Mouse (Mus musculus): ENCODE results near the gene Scnn1b. TPM values are rescaled to one million over a fixed set of nuclear protein-coding genes. Genes with fewer than 3 reads are reported as not detected.

Scnn1b gene
- 0.06 TPM in 1 of 2 replicates, not detected in the other for polyA plus RNA-seq (2016; fragmentation: Nextera tagmentation; extraction: Ambion mirVana)

GRCm38 (mm10) chr7:121864858-121865585 lies at the start of gene Scnn1b:
TSS of gene Scnn1b (plus strand) at chr7:121865038.
- Histone ChIP-seq H3K4me1 (peaks cover 12% of the 10 kb centered on the region), H3K4me3 (peak within 1 kb of the TSS; percentile 51), H3K27me3 (ENCODE audit: low read depth, poor library complexity, severe bottlenecking) (peaks cover 37% of the 10 kb centered on the region), H3K9me3 (replicated peaks) (no peaks in the 10 kb centered on the region), H3K27ac (replicated peaks) (no peak within 1 kb of the TSS), H3K36me3 (no peaks in the 10 kb centered on the region)
- DNase-seq (ENCODE audit: low spot score): peak; percentile 19
- 1% methylated on average over 41 of the region's 42 CpGs for WGBS

DNA sequence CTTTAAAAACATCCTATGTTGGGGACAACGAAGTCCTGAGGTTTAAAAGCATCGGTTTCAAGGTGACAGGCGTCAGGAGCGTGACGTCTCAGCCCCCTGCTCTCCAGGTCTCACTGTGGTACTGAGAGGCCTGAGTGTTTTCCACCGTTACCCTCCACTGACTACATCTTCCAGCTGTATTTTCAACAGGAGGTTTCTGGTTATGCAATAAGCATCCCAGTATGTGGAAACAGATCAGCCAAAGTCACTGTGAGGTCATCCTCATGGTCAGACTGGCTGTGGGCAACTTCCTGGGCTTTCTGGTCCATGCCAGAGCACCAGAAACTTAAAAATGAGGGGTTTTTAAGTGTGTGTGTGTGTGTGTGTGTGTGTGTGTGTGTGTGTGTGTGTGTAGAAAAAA lies 43.2 kb upstream of the Scnn1b start:
- no peak for DNase-seq (ENCODE audit: low spot score)
- 90% methylated on average over 6 of the region's 6 CpGs for WGBS
- H3K4me1 ChIP-seq: no peaks in the 10 kb centered on the region
- no peaks in the 10 kb centered on the region for H3K27me3 ChIP-seq (ENCODE audit: low read depth, poor library complexity, severe bottlenecking)
- no peak overlapping the region for H3K4me3 ChIP-seq
- no peaks in the 10 kb centered on the region for H3K36me3 ChIP-seq
- no peak overlapping the region for H3K27ac ChIP-seq (replicated peaks)
- no peaks in the 10 kb centered on the region for H3K9me3 ChIP-seq (replicated peaks)

- Histone ChIP-seq H3K27me3 (ENCODE audit: low read depth, poor library complexity, severe bottlenecking) (no peaks in the 10 kb centered on the region), H3K27ac (replicated peaks) (no peak overlapping the region), H3K9me3 (replicated peaks) (no peaks in the 10 kb centered on the region), H3K4me1 (no peaks in the 10 kb centered on the region), H3K36me3 (no peaks in the 10 kb centered on the region), H3K4me3 (no peak overlapping the region)
- no peak for DNase-seq (ENCODE audit: low spot score)
- 90% methylated on average over 1 of the region's 1 CpGs for WGBS
Measured at GRCm38 (mm10) chr7:121828481-121828880, 36.4 kb upstream of the Scnn1b start.

- WGBS: 86% methylated on average over 7 of the region's 7 CpGs
Measured at GRCm38 (mm10) chr7:121835392-121835791, 29.4 kb upstream of the Scnn1b start.

DNA sequence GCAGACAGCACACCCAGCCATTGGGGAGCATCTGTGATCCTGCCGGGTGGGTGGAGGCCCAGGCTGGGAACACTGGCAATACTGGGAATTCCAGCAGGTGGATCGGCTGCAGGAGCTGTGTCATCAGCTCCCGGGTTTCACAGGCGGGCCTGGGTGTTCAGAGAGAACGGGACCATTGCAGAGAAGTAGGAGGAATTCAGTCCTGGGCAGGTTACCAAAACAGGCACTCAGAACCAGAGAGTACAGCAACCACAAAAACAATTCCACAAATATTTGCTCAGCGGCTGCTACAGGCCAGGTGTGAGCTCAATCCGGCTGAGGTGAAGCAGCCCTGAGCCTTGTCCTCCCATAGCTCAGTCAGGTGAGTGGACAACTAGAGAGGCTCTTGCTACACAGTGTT lies 28.0 kb upstream of the Scnn1b start:
- no peak overlapping the region for H3K4me3 ChIP-seq
- no peaks in the 10 kb centered on the region for H3K27me3 ChIP-seq (ENCODE audit: low read depth, poor library complexity, severe bottlenecking)
- no peaks in the 10 kb centered on the region for H3K36me3 ChIP-seq
- WGBS: 93% methylated on average over 7 of the region's 7 CpGs
- H3K4me1 ChIP-seq: no peaks in the 10 kb centered on the region
- no peak overlapping the region for H3K27ac ChIP-seq (replicated peaks)
- DNase-seq (ENCODE audit: low spot score): no peak
- no peaks in the 10 kb centered on the region for H3K9me3 ChIP-seq (replicated peaks)

More at GRCm38 (mm10) chr7:121835392-121835791, 29.4 kb upstream of the Scnn1b start:
- Histone ChIP-seq H3K4me3 (no peak overlapping the region), H3K9me3 (replicated peaks) (no peaks in the 10 kb centered on the region), H3K36me3 (no peaks in the 10 kb centered on the region), H3K27ac (replicated peaks) (no peak overlapping the region), H3K4me1 (no peaks in the 10 kb centered on the region), H3K27me3 (ENCODE audit: low read depth, poor library complexity, severe bottlenecking) (no peaks in the 10 kb centered on the region)
- DNase-seq (ENCODE audit: low spot score): no peak

DNA sequence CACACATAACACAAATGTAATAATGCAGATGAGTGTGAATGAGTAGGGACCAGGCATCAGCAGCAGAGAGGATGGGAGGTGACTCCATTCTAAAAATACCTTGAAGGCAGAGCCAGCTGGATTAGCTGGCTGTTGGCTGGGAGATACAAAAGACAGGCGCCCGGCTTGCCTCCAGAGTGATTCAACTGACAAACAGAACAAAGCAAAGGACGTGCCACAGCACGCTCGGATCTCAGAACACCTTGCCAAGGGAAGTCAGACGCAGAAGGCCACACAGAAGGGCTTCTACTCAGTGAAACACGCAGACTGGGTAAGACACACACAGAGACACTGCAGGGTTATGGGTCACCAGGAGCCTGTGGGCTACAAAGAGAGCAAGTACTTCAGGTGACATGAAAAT lies 24.0 kb upstream of the Scnn1b start:
- no peaks in the 10 kb centered on the region for H3K4me1 ChIP-seq
- H3K4me3 ChIP-seq: no peak overlapping the region
- DNase-seq (ENCODE audit: low spot score): no peak
- no peaks in the 10 kb centered on the region for H3K36me3 ChIP-seq
- no peaks in the 10 kb centered on the region for H3K27me3 ChIP-seq (ENCODE audit: low read depth, poor library complexity, severe bottlenecking)
- H3K9me3 ChIP-seq (replicated peaks): no peaks in the 10 kb centered on the region
- WGBS: 83% methylated on average over 7 of the region's 7 CpGs
- no peak overlapping the region for H3K27ac ChIP-seq (replicated peaks)

DNA sequence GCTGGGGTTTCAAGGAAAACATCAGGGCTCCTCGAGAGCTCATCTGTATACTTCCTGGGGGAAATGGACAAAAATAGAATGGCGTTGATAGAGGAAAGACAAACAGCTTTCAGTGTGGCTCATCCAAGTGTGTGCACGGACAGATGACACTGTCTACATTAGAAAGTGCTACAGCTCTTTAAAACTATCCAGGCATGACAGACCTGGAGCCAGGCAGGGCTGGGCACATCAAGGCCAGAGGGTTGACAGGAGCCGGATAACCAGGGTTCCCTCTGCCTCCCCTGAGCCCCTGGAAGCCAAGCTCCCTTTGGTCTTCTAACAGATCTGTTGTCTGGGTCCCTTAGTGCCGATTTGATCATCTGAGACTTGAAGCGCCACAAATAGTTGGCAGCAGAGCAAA lies 22.6 kb upstream of the Scnn1b start:
- Histone ChIP-seq H3K36me3 (no peaks in the 10 kb centered on the region), H3K27ac (replicated peaks) (no peak overlapping the region), H3K4me1 (no peaks in the 10 kb centered on the region), H3K4me3 (no peak overlapping the region), H3K9me3 (replicated peaks) (no peaks in the 10 kb centered on the region), H3K27me3 (ENCODE audit: low read depth, poor library complexity, severe bottlenecking) (no peaks in the 10 kb centered on the region)
- no peak for DNase-seq (ENCODE audit: low spot score)
- 86% methylated on average over 6 of the region's 6 CpGs for WGBS

DNA sequence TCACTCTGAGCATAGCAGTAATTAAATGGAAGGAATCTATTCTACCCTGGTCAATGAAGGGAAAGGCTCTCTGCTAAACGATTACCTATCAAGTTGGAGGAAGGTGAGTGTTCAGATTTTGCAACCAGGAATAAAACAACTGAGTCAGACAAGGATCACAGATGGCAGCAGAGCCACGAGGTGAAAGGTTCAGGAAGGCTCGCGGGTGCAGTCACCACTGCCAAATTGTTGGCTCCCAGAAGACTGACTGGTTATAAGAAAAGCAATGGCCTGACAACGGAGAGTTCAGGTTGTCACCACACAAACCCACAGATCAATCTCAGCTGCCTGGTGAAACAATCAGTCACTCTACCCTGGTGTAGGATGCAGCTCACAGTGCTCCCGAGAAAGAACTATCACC lies 18.9 kb upstream of the Scnn1b start:
- WGBS: 86% methylated on average over 6 of the region's 6 CpGs
- H3K36me3 ChIP-seq: no peaks in the 10 kb centered on the region
- no peaks in the 10 kb centered on the region for H3K4me1 ChIP-seq
- no peak for DNase-seq (ENCODE audit: low spot score)
- H3K27me3 ChIP-seq (ENCODE audit: low read depth, poor library complexity, severe bottlenecking): no peaks in the 10 kb centered on the region
- no peak overlapping the region for H3K27ac ChIP-seq (replicated peaks)
- H3K9me3 ChIP-seq (replicated peaks): no peaks in the 10 kb centered on the region
- no peak overlapping the region for H3K4me3 ChIP-seq

GRCm38 (mm10) chr7:121848537-121849168 lies 16.2 kb upstream of the Scnn1b start:
- no peaks in the 10 kb centered on the region for H3K9me3 ChIP-seq (replicated peaks)
- WGBS: 91% methylated on average over 8 of the region's 9 CpGs
- no peak overlapping the region for H3K4me3 ChIP-seq
- no peaks in the 10 kb centered on the region for H3K36me3 ChIP-seq
- no peak for DNase-seq (ENCODE audit: low spot score)
- H3K27ac ChIP-seq (replicated peaks): no peak overlapping the region
- H3K4me1 ChIP-seq: no peaks in the 10 kb centered on the region
- no peaks in the 10 kb centered on the region for H3K27me3 ChIP-seq (ENCODE audit: low read depth, poor library complexity, severe bottlenecking)

DNA sequence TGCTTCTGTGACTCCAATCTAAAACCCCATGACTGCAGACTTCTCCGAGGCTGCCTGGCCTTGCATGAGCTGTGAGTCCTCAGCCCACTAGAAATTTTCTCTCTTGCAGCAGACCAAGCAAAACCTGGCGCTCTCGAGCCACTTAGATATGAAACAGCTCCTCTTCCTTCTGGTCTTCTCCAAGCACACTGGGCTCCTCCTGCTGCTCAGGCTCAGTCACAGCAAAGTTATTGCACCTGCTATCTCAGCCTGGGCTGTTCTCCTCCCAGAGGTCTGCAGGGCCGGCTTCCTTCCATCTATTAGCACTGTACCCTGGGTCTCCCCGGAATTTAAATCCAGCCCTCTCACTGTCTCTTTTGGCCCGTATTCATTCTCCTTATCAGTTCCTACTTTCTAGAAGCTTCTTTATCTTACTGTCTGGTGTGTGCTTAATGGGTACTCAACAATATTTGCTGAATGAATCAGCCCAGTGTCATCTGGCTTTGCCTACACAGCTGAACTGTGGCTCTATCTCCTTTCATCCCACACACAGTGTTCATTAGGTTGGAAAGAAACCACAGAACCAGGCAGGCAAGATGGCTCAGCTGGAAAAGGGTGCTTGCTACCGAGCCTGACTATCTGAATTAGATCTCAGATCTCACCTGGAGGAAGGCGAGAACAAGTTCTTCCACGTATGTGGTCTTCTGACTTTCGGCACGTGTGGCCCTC lies 7.5 kb upstream of the Scnn1b start:
- H3K9me3 ChIP-seq (replicated peaks): no peaks in the 10 kb centered on the region
- H3K27ac ChIP-seq (replicated peaks): no peak overlapping the region
- no peaks in the 10 kb centered on the region for H3K36me3 ChIP-seq
- WGBS: 91% methylated on average over 11 of the region's 11 CpGs
- no peaks in the 10 kb centered on the region for H3K4me1 ChIP-seq
- DNase-seq (ENCODE audit: low spot score): no peak
- no peaks in the 10 kb centered on the region for H3K27me3 ChIP-seq (ENCODE audit: low read depth, poor library complexity, severe bottlenecking)
- H3K4me3 ChIP-seq: no peak overlapping the region

- 85% methylated on average over 8 of the region's 8 CpGs for WGBS
- Histone ChIP-seq H3K4me3 (no peak overlapping the region), H3K27me3 (ENCODE audit: low read depth, poor library complexity, severe bottlenecking) (peaks cover 8% of the 10 kb centered on the region), H3K4me1 (no peaks in the 10 kb centered on the region), H3K9me3 (replicated peaks) (no peaks in the 10 kb centered on the region), H3K36me3 (no peaks in the 10 kb centered on the region), H3K27ac (replicated peaks) (no peak overlapping the region)
- no peak for DNase-seq (ENCODE audit: low spot score)
Measured at GRCm38 (mm10) chr7:121858939-121859338, 5.9 kb upstream of the Scnn1b start.

GRCm38 (mm10) chr7:121871631-121872030 lies 6.8 kb downstream of the Scnn1b start:
- 89% methylated on average over 3 of the region's 3 CpGs for WGBS
- H3K36me3 ChIP-seq: no peaks in the 10 kb centered on the region
- DNase-seq (ENCODE audit: low spot score): no peak
- H3K4me3 ChIP-seq: no peak overlapping the region
- no peaks in the 10 kb centered on the region for H3K9me3 ChIP-seq (replicated peaks)
- no peak overlapping the region for H3K27ac ChIP-seq (replicated peaks)
- H3K4me1 ChIP-seq: 0 out of 2 replicates have a peak, but pooled peaks cover 7% of the 10 kb centered on the region
- peaks cover 3% of the 10 kb centered on the region for H3K27me3 ChIP-seq (ENCODE audit: low read depth, poor library complexity, severe bottlenecking)

DNA sequence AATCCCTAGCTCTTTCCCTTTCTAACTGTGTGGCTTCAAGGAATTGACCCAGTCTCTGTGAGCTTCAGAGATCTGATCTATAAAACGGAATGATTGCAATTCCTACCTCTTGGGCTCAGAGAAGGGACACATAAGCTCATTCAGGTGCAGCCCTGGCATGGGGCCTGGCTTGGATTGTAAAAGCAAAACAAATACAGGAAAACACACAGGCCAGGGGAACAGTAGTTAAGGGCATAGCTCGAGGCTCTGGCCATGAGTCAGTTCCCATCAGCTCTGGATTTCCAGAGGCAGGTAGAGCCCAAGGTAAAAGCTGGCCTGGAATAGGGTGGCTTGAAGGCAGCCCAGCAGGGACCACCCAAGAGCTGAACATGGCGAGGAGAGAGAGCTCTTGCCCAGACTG lies 9.2 kb downstream of the Scnn1b start:
- no peaks in the 10 kb centered on the region for H3K9me3 ChIP-seq (replicated peaks)
- no peak for DNase-seq (ENCODE audit: low spot score)
- no peak overlapping the region for H3K4me3 ChIP-seq
- no peak overlapping the region for H3K27ac ChIP-seq (replicated peaks)
- no peaks in the 10 kb centered on the region for H3K36me3 ChIP-seq
- H3K27me3 ChIP-seq (ENCODE audit: low read depth, poor library complexity, severe bottlenecking): no peaks in the 10 kb centered on the region
- H3K4me1 ChIP-seq: peaks cover 13% of the 10 kb centered on the region
- WGBS: 51% methylated on average over 3 of the region's 3 CpGs
